Mouse (Mus musculus): ENCODE measurements around the gene Lingo3. TPM values are rescaled to one million over a fixed set of nuclear protein-coding genes. Genes with fewer than 3 reads are reported as not detected.

The Lingo3 gene
- polyA plus RNA-seq, 1 experiment from 2014 or later = 0.54 TPM

GRCm38 (mm10) chr10:80843087-80843930 lies 530 bp downstream of the Lingo3 start:
- H3K27ac ChIP-seq (ENCODE audit: poor library complexity, severe bottlenecking) = no peak overlapping the region
- H3K9me3 ChIP-seq (replicated peaks) = no peaks in the 10 kb centered on the region
- WGBS = 11% methylated on average over 32 of the region's 32 CpGs
- ATAC-seq (ENCODE audit: insufficient number of reproducible peaks, low FRiP score) = no peak
- no peaks in the 10 kb centered on the region for H3K36me3 ChIP-seq
- H3K9ac ChIP-seq = peak overlapping the region; percentile 70
- H3K4me2 ChIP-seq = peak overlapping the region; percentile 88
- H3K27me3 ChIP-seq (replicated peaks) = peaks cover 65% of the 10 kb centered on the region
- H3K4me3 ChIP-seq = peak overlapping the region; percentile 50
- H3K4me1 ChIP-seq (replicated peaks) = peaks cover 15% of the 10 kb centered on the region

- Histone ChIP-seq H3K4me2 (no peak overlapping the region), H3K9ac (no peak overlapping the region), H3K27me3 (replicated peaks) (peaks cover 73% of the 10 kb centered on the region), H3K27ac (ENCODE audit: poor library complexity, severe bottlenecking) (no peak overlapping the region), H3K4me1 (replicated peaks) (peaks cover 23% of the 10 kb centered on the region), H3K4me3 (no peak overlapping the region), H3K9me3 (replicated peaks) (no peaks in the 10 kb centered on the region), H3K36me3 (no peaks in the 10 kb centered on the region)
- 78% methylated on average over 15 of the region's 15 CpGs for WGBS
- ATAC-seq (ENCODE audit: insufficient number of reproducible peaks, low FRiP score) = no peak
Measured at GRCm38 (mm10) chr10:80842334-80842733, 1.5 kb downstream of the Lingo3 start.

DNA sequence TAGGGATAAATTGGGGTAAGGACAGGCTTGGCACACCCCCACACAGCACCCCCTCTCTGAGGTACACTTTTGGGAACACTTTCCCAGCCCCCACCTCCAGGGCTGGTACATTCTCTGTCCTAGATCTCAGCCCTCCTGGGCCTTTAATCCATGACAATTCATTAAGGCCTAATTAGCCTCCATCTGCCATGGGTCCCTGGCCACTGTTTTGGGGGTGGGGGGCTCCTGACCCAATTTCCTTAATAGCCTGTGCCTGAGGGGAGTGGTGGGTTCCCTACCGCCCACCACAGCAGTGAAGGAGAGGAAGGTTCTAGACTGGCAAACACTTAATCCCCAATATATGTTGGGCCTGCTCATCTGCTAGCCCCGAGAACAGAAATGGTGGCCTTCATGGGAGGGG lies 2.2 kb downstream of the Lingo3 start:
- Histone ChIP-seq H3K4me3 (no peak overlapping the region), H3K9me3 (replicated peaks) (no peaks in the 10 kb centered on the region), H3K9ac (no peak overlapping the region), H3K27ac (ENCODE audit: poor library complexity, severe bottlenecking) (no peak overlapping the region), H3K36me3 (no peaks in the 10 kb centered on the region), H3K4me1 (replicated peaks) (peaks cover 30% of the 10 kb centered on the region), H3K4me2 (no peak overlapping the region), H3K27me3 (replicated peaks) (peaks cover 80% of the 10 kb centered on the region)
- no peak for ATAC-seq (ENCODE audit: insufficient number of reproducible peaks, low FRiP score)
- WGBS = 79% methylated on average over 2 of the region's 2 CpGs

- no peak for ATAC-seq (ENCODE audit: insufficient number of reproducible peaks, low FRiP score)
- 61% methylated on average over 6 of the region's 6 CpGs for WGBS
- Histone ChIP-seq H3K9me3 (replicated peaks) (peaks cover 6% of the 10 kb centered on the region; the same call in 1 of the 2 replicates), H3K4me2 (no peak overlapping the region), H3K27me3 (replicated peaks) (peaks cover 81% of the 10 kb centered on the region), H3K4me1 (replicated peaks) (peaks cover 37% of the 10 kb centered on the region), H3K36me3 (no peaks in the 10 kb centered on the region), H3K27ac (ENCODE audit: poor library complexity, severe bottlenecking) (no peak overlapping the region), H3K9ac (no peak overlapping the region), H3K4me3 (no peak overlapping the region)
Measured at GRCm38 (mm10) chr10:80839848-80840247, 4.0 kb downstream of the Lingo3 start.

- WGBS = 67% methylated on average over 2 of the region's 2 CpGs
- Histone ChIP-seq H3K4me3 (no peak overlapping the region), H3K27ac (ENCODE audit: poor library complexity, severe bottlenecking) (peak overlapping the region; percentile 49), H3K4me2 (0 out of 2 replicates have a peak overlapping the region, but pooled peaks have one; percentile 8), H3K9me3 (replicated peaks) (peaks cover 13% of the 10 kb centered on the region; the same call in 1 of the 2 replicates), H3K4me1 (replicated peaks) (peaks cover 31% of the 10 kb centered on the region), H3K36me3 (no peaks in the 10 kb centered on the region), H3K9ac (no peak overlapping the region), H3K27me3 (replicated peaks) (peaks cover 81% of the 10 kb centered on the region)
- ATAC-seq (ENCODE audit: insufficient number of reproducible peaks, low FRiP score) = no peak
Measured at GRCm38 (mm10) chr10:80838346-80838912, 5.4 kb downstream of the Lingo3 start.

- no peaks in the 10 kb centered on the region for H3K36me3 ChIP-seq
- peaks cover 13% of the 10 kb centered on the region; the same call in 1 of the 2 replicates for H3K9me3 ChIP-seq (replicated peaks)
- H3K4me2 ChIP-seq = peak overlapping the region; percentile 8; the same call in 1 of the 2 replicates
- H3K27ac ChIP-seq (ENCODE audit: poor library complexity, severe bottlenecking) = peak overlapping the region; percentile 49
- H3K9ac ChIP-seq = no peak overlapping the region
- 26% methylated on average over 2 of the region's 2 CpGs for WGBS
- peaks cover 81% of the 10 kb centered on the region for H3K27me3 ChIP-seq (replicated peaks)
- ATAC-seq (ENCODE audit: insufficient number of reproducible peaks, low FRiP score) = 0 out of 2 replicates have a peak, but pooled peaks have one; percentile 27
- no peak overlapping the region for H3K4me3 ChIP-seq
- peaks cover 30% of the 10 kb centered on the region for H3K4me1 ChIP-seq (replicated peaks)
Measured at GRCm38 (mm10) chr10:80837827-80838226, 6.0 kb downstream of the Lingo3 start.

DNA sequence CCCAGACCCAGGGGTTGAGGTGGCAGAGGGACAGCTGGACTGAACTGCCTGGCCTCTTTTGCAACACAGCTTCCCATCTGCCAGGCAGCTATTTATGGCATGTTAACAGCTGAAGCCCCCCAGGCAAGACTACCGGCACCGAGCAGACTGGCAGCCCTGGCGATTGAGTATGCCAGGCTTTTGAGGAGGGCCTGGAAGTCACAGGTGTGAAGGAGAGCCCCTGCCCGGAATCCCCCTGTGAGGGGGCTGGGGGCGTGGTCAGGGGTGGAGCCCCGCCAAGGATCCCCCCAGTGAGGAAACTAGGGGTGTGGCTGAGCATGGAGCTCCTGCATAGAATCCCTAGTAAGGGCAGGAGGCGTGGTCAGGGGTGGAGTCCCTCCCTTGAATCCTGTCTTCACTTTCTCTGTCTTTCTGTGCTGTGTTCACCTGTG lies 6.9 kb downstream of the Lingo3 start:
- ATAC-seq (ENCODE audit: insufficient number of reproducible peaks, low FRiP score) = no peak
- peaks cover 33% of the 10 kb centered on the region for H3K4me1 ChIP-seq (replicated peaks)
- peaks cover 74% of the 10 kb centered on the region for H3K27me3 ChIP-seq (replicated peaks)
- H3K9ac ChIP-seq = no peak overlapping the region
- peaks cover 13% of the 10 kb centered on the region; the same call in 1 of the 2 replicates for H3K9me3 ChIP-seq (replicated peaks)
- H3K36me3 ChIP-seq = no peaks in the 10 kb centered on the region
- no peak overlapping the region for H3K4me2 ChIP-seq
- H3K27ac ChIP-seq (ENCODE audit: poor library complexity, severe bottlenecking) = no peak overlapping the region
- 42% methylated on average over 7 of the region's 7 CpGs for WGBS
- no peak overlapping the region for H3K4me3 ChIP-seq

GRCm38 (mm10) chr10:80835617-80836016 lies 8.2 kb downstream of the Lingo3 start:
- no peak overlapping the region for H3K9ac ChIP-seq
- peaks cover 3% of the 10 kb centered on the region; the same call in 1 of the 2 replicates for H3K36me3 ChIP-seq
- H3K27ac ChIP-seq (ENCODE audit: poor library complexity, severe bottlenecking) = no peak overlapping the region
- H3K4me3 ChIP-seq = peak overlapping the region; percentile 4; the same call in 1 of the 2 replicates
- peaks cover 61% of the 10 kb centered on the region for H3K27me3 ChIP-seq (replicated peaks)
- H3K9me3 ChIP-seq (replicated peaks) = peaks cover 13% of the 10 kb centered on the region; the same call in 1 of the 2 replicates
- no peak overlapping the region for H3K4me2 ChIP-seq
- H3K4me1 ChIP-seq (replicated peaks) = peaks cover 46% of the 10 kb centered on the region
- 48% methylated on average over 30 of the region's 30 CpGs for WGBS
- ATAC-seq (ENCODE audit: insufficient number of reproducible peaks, low FRiP score) = no peak

DNA sequence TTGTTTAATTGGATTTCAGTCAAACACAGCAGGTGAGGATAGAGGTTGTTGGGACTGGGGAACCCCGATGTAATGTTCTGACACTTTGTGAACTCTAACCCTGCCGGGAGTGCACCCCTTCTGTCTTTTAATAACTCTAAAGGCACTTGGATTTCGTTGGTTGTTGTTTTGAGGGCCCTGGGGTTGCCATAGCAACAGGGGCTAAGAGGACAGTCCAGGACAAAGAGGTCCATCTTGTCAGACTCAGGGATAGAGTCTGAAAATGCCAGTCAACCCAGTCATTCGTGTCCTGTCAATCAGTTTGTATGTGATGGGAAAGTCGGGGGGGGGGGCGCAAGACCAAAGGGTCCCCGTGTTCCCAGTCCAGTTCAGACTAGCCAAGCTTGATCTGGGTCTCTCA lies 11.0 kb downstream of the Lingo3 start:
- WGBS = 60% methylated on average over 7 of the region's 7 CpGs

DNA sequence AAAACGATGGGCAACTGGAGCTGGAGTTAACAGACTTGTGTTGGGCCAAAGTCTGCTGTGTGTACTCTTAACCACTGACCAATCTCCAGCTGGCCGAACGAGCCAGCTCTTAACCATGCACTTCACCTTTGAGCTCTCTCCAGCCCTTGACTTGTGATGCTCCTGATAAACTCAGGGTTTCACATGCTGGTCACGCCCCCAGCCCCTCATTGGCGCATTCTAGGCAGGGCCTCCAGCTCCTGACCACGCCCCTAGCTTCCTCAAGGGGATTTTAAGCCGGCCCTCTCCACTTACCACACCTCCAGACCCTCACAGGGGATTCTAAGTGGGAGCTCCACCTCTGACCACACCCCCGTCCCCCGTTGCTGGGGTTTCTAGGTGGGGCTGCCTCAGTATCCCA lies 12.7 kb downstream of the Lingo3 start:
- no peak overlapping the region for H3K4me3 ChIP-seq
- WGBS = 7% methylated on average over 9 of the region's 9 CpGs
- H3K27me3 ChIP-seq (replicated peaks) = peaks cover 35% of the 10 kb centered on the region
- 0 out of 2 replicates have a peak overlapping the region, but pooled peaks have one; percentile 9 for H3K4me2 ChIP-seq
- H3K36me3 ChIP-seq = peaks cover 24% of the 10 kb centered on the region
- no peak for ATAC-seq (ENCODE audit: insufficient number of reproducible peaks, low FRiP score)
- peaks cover 13% of the 10 kb centered on the region; the same call in 1 of the 2 replicates for H3K9me3 ChIP-seq (replicated peaks)
- H3K27ac ChIP-seq (ENCODE audit: poor library complexity, severe bottlenecking) = no peak overlapping the region
- H3K4me1 ChIP-seq (replicated peaks) = peaks cover 52% of the 10 kb centered on the region
- no peak overlapping the region for H3K9ac ChIP-seq

More for the DNA sequence above, 11.0 kb downstream of the Lingo3 start:
- ATAC-seq (ENCODE audit: insufficient number of reproducible peaks, low FRiP score) = no peak
- H3K9ac ChIP-seq = no peak overlapping the region
- peaks cover 63% of the 10 kb centered on the region for H3K4me1 ChIP-seq (replicated peaks)
- no peak overlapping the region for H3K4me2 ChIP-seq
- peaks cover 24% of the 10 kb centered on the region for H3K36me3 ChIP-seq
- no peak overlapping the region for H3K27ac ChIP-seq (ENCODE audit: poor library complexity, severe bottlenecking)
- peaks cover 13% of the 10 kb centered on the region; the same call in 1 of the 2 replicates for H3K9me3 ChIP-seq (replicated peaks)
- H3K27me3 ChIP-seq (replicated peaks) = peaks cover 50% of the 10 kb centered on the region
- no peak overlapping the region for H3K4me3 ChIP-seq
